Mouse (Mus musculus) cortical plate, adult 2 months (tissue): ENCODE results near the gene Arvcf. TPM values are rescaled to one million over a fixed set of nuclear protein-coding genes. Genes with fewer than 3 reads are reported as not detected.
A peak's percentile ranks its signal among the peaks of the same experiment; 100 is the strongest.

Source experiments
- H3K27ac ChIP-seq: fragments of 200-500 bp; 2 replicates; pipeline ENCODE4 v1.5.1; 2012; ENCODE audit warnings: low read length, control low read depth, inconsistent platforms; ENCODE audit not compliant: insufficient read depth
- H3K4me1 ChIP-seq: fragments of 200-500 bp; 2 replicates; pipeline ENCODE4 v1.6.1; 2011; ENCODE audit warnings: low read length; ENCODE audit not compliant: control insufficient read depth, insufficient read depth
- H3K4me3 ChIP-seq: fragments of 200-500 bp; 2 replicates; pipeline ENCODE4 v1.5.1; 2011; ENCODE audit warnings: mild to moderate bottlenecking, low read length, control low read depth; ENCODE audit not compliant: insufficient read depth
- CTCF ChIP-seq: fragments of 200-500 bp; IDR thresholded peaks from 2 replicates; pipeline ENCODE4 v1.5.1; 2011; ENCODE audit warnings: mild to moderate bottlenecking, control low read depth, low read length; ENCODE audit not compliant: insufficient read depth; ENCODE audit errors: extremely low read depth
- POLR2A ChIP-seq: fragments of 200-500 bp; IDR thresholded peaks from 2 replicates; pipeline ENCODE4 v1.6.1; 2011; ENCODE audit warnings: mild to moderate bottlenecking, low read length, control low read depth; ENCODE audit not compliant: insufficient read depth; ENCODE audit errors: extremely low read depth
- polyA plus RNA-seq: library from polyadenylated mRNA; depleted of rRNA; stranded (reverse); fragments of >200 nt; gene quantifications from 2 replicates; pipeline ENCODE4 v1.2.3, GENCODE M21; 2012; rRNA removed

Gene Arvcf
- polyA plus RNA-seq, 1 experiment, result 30.6 TPM

DNA sequence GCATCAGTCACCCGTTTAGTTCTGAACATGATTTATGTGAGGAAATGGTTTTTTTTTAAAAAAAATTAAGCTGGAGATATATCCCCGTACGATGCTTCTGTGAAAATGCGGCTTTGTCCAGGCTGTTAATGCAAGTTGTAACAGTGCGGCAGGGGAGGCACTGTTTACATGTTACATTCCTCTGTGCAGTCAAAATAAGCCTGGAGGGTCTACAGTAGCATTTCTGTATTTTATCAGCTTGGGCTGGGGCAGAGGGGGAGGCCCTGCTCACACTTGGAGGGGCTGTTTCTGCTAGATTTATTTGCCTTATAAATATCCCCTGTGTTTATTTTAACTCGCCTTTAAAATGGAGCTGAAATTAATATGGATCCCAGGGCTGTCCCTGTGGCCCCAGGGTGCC, 100.1 kb downstream of the Arvcf start:
- Histone ChIP-seq H3K4me1 (peaks cover 11% of the 10 kb centered on the region), H3K27ac (no peak overlapping the region), H3K4me3 (no peak overlapping the region)
- TF ChIP-seq POLR2A, result no peak
- no peak for TF ChIP-seq CTCF

DNA sequence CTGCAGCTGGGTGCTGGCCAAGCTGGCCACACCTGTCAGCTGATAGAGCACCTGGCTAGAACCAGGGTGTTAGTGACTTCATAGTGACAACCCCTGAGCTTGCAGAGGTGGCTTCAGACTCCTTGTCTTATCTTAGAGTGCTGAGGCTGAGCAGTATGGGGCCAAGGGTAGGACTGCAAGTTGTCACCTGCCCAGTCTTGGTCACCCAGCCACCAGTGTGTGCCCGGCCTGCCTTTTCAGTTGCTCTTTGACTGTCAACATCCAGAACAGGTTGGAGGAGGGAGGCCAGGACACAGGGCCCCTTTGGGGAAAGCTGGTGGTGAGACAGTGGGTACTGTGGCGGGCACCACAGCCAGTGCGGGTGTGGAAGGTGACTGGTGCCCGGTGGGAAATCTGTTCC, 101.0 kb downstream of the Arvcf start:
- H3K4me1 ChIP-seq, result peaks cover 11% of the 10 kb centered on the region
- TF ChIP-seq POLR2A (no peak), CTCF (no peak)
- no peak overlapping the region for H3K4me3 ChIP-seq
- no peak overlapping the region for H3K27ac ChIP-seq

DNA sequence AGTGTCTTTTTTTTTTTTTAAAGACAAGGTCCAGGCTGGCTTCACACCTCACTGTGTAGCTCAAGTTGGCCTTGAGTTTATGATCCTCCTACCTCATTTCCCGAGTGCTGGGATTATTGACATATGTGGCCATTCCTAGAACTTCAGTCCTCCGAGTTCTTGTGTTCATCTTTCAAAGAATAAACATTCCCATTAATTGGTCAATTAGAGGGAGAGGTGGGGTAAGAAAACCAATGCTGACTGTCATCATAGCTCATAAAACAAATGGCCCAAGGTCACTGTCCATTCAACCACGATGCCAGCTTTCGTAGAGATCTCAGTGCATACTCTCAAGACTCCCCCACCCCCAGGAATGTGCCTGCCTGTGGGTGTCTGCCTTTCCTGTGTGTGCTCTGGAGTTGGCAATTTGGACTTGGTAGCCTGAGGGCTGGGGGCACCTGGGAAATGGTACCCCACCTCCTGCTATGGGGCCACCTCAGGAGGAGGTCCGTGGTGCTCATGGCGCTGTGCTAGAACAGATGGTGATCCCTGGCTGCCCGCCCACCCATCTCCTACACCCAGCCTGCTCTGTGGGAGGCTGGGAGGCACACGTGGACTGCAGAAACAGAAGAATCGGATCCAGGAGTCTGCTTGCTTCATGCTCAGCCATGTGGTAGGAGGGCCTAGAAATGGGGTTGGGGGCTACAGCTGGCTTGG, 103.7 kb downstream of the Arvcf start:
- peak overlapping the region; percentile 74 for H3K27ac ChIP-seq
- peaks cover 11% of the 10 kb centered on the region for H3K4me1 ChIP-seq
- no peak overlapping the region for H3K4me3 ChIP-seq
- no peak for TF ChIP-seq CTCF
- no peak for TF ChIP-seq POLR2A

DNA sequence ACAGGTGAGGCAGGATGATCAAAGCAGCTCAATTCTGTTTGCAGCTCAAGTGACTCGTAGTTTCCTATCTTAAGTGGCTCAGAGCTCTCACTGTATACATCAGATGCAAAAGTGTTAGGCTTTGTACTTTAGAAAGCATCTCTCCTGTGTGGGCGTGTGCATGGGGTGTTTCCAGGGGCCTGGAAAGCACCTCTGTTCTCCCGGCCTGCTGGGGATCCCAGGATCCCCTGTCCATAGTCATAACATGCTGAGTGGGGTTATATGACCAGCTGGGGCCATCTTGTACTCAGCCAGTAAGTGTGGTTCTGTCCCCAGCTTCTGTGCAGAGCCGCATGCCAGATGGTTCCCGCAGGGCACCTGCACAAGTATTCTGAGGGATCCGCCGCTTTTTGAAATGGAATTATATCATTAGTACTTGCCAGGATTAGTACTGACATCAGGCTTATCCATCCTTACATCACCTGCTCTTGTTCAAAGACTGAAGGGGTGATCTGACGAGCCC, 104.4 kb downstream of the Arvcf start:
- TF ChIP-seq POLR2A (no peak), CTCF (no peak)
- peak overlapping the region; percentile 74 for H3K27ac ChIP-seq
- no peak overlapping the region for H3K4me3 ChIP-seq
- H3K4me1 ChIP-seq, result peaks cover 11% of the 10 kb centered on the region

DNA sequence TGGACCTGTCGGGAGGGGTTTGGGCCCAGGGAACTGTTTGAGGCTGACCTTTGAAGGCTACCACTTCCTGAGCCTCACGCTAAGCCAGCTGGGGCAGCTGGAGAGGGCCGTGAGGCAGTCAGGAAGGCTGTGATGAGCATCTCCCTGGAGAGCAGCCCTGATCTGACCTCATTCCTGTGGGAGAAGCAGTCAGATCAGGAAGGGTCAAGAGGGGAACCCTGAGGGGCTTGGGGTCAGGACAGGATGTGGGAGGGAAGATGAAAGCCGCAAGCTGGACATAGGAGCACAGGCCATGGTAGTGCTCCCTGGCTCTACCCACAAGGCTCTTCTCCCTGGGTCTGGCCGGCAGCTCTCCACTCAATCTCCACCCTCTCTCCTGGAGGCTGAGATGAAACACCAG, 105.9 kb downstream of the Arvcf start:
- Histone ChIP-seq H3K4me1 (peaks cover 11% of the 10 kb centered on the region), H3K4me3 (no peak overlapping the region), H3K27ac (no peak overlapping the region)
- no peak for TF ChIP-seq POLR2A
- no peak for TF ChIP-seq CTCF

DNA sequence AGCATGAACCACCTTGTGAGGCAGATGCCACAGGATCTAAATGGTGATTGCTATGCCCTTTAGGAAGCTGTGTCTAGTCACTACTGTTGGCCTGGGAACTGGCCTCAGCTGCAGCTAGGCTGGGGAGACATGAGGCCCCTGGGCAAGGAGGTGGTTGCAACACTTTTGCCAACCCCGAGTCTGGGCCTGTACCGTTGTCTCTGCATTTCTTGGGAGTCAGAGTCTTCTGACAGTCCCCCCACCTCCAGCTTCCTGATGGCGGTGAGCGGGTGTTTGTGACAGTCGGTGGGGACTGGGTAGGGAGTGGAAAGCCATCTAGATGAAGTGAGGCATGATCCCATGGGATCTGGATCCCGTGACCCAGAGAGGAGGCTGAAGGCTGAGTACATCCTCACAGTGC, 107.4 kb downstream of the Arvcf start:
- Histone ChIP-seq H3K27ac (no peak overlapping the region), H3K4me3 (no peak overlapping the region), H3K4me1 (peaks cover 11% of the 10 kb centered on the region)
- TF ChIP-seq POLR2A (no peak), CTCF (no peak)

Other genes starting within 250 kb of the Arvcf start
- 225 and 233 TPM in 2 replicates for gene Rtn4r, start 220.5 kb upstream of the Arvcf start, polyA plus RNA-seq
- gene Ccdc188, start 130.3 kb upstream of the Arvcf start, polyA plus RNA-seq, result not detected in 2 replicates
- gene Zdhhc8, start 113.0 kb upstream of the Arvcf start, polyA plus RNA-seq, result 176 and 186 TPM in 2 replicates
- gene Trmt2a, start 99.5 kb upstream of the Arvcf start, polyA plus RNA-seq, result 72.9 and 84.7 TPM in 2 replicates
- 92.3 and 95.1 TPM in 2 replicates for gene Ranbp1, start 99.5 kb upstream of the Arvcf start, polyA plus RNA-seq
- 0.36 TPM in 1 of 2 replicates, not detected in the other for gene Gm49776, start 89.9 kb upstream of the Arvcf start, polyA plus RNA-seq
- gene Dgcr8, start 58.9 kb upstream of the Arvcf start, polyA plus RNA-seq, result 36.3 and 40.9 TPM in 2 replicates
- gene Tango2, start 79 bp upstream of the Arvcf start, polyA plus RNA-seq, result 231 and 235 TPM in 2 replicates
- 22.4 and 29.5 TPM in 2 replicates for gene Txnrd2, start 78.2 kb downstream of the Arvcf start, polyA plus RNA-seq
- gene Comt, start 78.7 kb downstream of the Arvcf start, polyA plus RNA-seq, result 150 and 155 TPM in 2 replicates
- gene Gnb1l, start 150.5 kb downstream of the Arvcf start, polyA plus RNA-seq, result 5.7 and 7.8 TPM in 2 replicates
- gene Rtl10, start 150.7 kb downstream of the Arvcf start, polyA plus RNA-seq, result 3.8 and 4.2 TPM in 2 replicates
- 2.1 and 3.6 TPM in 2 replicates for gene Tbx1, start 242.5 kb downstream of the Arvcf start, polyA plus RNA-seq